In the genomic region with DNA sequence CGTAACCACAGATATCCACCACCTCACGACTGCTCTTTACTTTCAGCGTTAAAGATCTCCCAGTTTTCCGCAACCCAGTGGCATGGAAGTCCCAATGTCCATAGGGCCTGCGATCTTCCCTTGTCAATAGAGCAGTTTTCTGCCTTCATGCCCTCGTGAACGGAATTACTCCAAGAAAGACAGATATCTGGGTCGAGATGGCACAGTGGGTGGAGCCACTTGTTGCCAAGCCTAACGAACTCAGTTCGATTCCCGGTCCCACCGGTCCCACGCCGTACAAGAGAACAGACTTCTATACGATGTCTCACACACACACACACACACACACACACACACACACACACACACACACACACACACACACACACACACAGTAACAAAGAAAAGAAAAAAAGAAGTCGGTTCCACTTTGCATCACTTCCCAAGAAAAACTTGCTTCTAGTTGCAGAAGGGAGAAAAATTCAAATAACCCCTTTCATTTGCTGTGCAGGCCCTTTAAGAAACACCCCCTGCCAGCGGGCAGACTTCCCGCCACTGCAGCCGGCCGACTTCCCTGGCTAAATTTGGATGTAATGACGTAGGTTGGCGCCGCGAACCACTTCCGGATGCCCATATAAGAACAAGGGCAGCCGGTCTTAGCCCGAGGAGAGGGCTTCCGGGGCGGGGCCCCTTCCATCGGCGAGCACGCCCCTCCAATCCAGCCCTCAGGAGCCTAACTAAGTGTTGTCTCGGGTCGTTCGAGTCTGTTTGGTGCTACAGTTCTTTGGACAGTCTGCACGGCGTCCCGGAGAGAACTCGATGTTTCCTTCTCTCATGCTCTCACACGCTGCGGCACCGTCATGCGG, we compare ENCODE assay signal across 8 mouse cellular contexts. TPM values are rescaled to one million over a fixed set of nuclear protein-coding genes. Genes with fewer than 3 reads are reported as not detected.
A peak's percentile ranks its signal among the peaks of the same experiment; 100 is the strongest.
DNase-seq lines count a peak whose midpoint lies in the region; ATAC-seq and TF ChIP-seq lines count a peak whose summit lies in the region.

No protein-coding gene starts in this region.

- TF ChIP-seq CTCF in bone marrow macrophage, adult 2 months (IDR thresholded peaks at IDR 0.05; ENCODE audit: low read depth, low read length): no peak
- no peak for TF ChIP-seq CTCF in embryonic fibroblast, embryonic 13.5 days (IDR thresholded peaks at IDR 0.05; ENCODE audit: borderline replicate concordance, insufficient read depth, low read length)
- no peak for TF ChIP-seq CTCF in liver, adult 2 months (IDR thresholded peaks at IDR 0.05; ENCODE audit: low read depth, low read length)

- 3% methylated on average over 43 of the region's 43 CpGs for WGBS in heart, embryonic 10.5 days
- 3% methylated on average over 43 of the region's 43 CpGs for WGBS in kidney, embryonic 16.5 days
- WGBS in liver, adult 2 months: 2% methylated on average over 43 of the region's 43 CpGs

- H3K27me3 ChIP-seq in heart, embryonic 10.5 days (ENCODE audit: insufficient read depth, poor library complexity, severe bottlenecking): no peaks in the 10 kb centered on the region
- H3K27me3 ChIP-seq in kidney, embryonic 16.5 days (ENCODE audit: insufficient read depth, low read length): no peaks in the 10 kb centered on the region
- H3K27me3 ChIP-seq in liver, adult 2 months (ENCODE audit: control insufficient read depth, insufficient read depth, low read length): no peaks in the 10 kb centered on the region
- H3K27me3 ChIP-seq in myocyte (ENCODE audit: control insufficient read depth, insufficient read depth, insufficient read length): no peaks in the 10 kb centered on the region
- no peaks in the 10 kb centered on the region for H3K27me3 ChIP-seq in splenic B cell, adult 2 months (ENCODE audit: control insufficient read depth, insufficient read depth, low read length, poor library complexity, severe bottlenecking)

- H3K4me1 ChIP-seq in bone marrow macrophage, adult 2 months (ENCODE audit: control insufficient read depth, insufficient read depth, low read length): peaks cover 18% of the 10 kb centered on the region
- H3K4me1 ChIP-seq in embryonic fibroblast, embryonic 13.5 days (ENCODE audit: control insufficient read depth, insufficient read depth, low read length): no peaks in the 10 kb centered on the region
- peaks cover 37% of the 10 kb centered on the region for H3K4me1 ChIP-seq in heart, embryonic 10.5 days
- peaks cover 26% of the 10 kb centered on the region for H3K4me1 ChIP-seq in kidney, embryonic 16.5 days (ENCODE audit: insufficient read depth, low read length)
- H3K4me1 ChIP-seq in liver, adult 2 months (ENCODE audit: control insufficient read depth, insufficient read depth, low read length): peaks cover 8% of the 10 kb centered on the region

- H3K4me2 ChIP-seq in kidney, embryonic 16.5 days (replicated peaks; ENCODE audit: low read depth, low read length): peak overlapping the region; percentile 72
- peak overlapping the region; percentile 92 for H3K4me2 ChIP-seq in myocyte (ENCODE audit: low read depth)

- 0 out of 2 replicates have a peak, but pooled peaks cover 7% of the 10 kb centered on the region for H3K79me2 ChIP-seq in liver, adult 2 months (ENCODE audit: control insufficient read depth, insufficient read depth, low read length)
- H3K79me2 ChIP-seq in myocyte (ENCODE audit: control insufficient read depth, insufficient read depth): peaks cover 21% of the 10 kb centered on the region

- H3K36me3 ChIP-seq in heart, embryonic 10.5 days: peaks cover 3% of the 10 kb centered on the region; the same call in 1 of the 2 replicates
- 0 out of 2 replicates have a peak, but pooled peaks cover 5% of the 10 kb centered on the region for H3K36me3 ChIP-seq in kidney, embryonic 16.5 days (ENCODE audit: insufficient read depth, low read length)
- no peaks in the 10 kb centered on the region for H3K36me3 ChIP-seq in liver, adult 2 months (ENCODE audit: control insufficient read depth, insufficient read depth, low read length)
- no peaks in the 10 kb centered on the region for H3K36me3 ChIP-seq in myocyte (ENCODE audit: control insufficient read depth, insufficient read depth)
- no peaks in the 10 kb centered on the region; the same call in none of the 2 replicates for H3K36me3 ChIP-seq in splenic B cell, adult 2 months (ENCODE audit: control insufficient read depth, insufficient read depth, low read length, poor library complexity, severe bottlenecking)

- H3K9me3 ChIP-seq in heart, embryonic 10.5 days: no peaks in the 10 kb centered on the region
- no peaks in the 10 kb centered on the region for H3K9me3 ChIP-seq in kidney, embryonic 16.5 days (ENCODE audit: low read length)

- H3K27ac ChIP-seq in bone marrow macrophage, adult 2 months (ENCODE audit: insufficient read depth, low read depth, low read length): peak overlapping the region; percentile 89
- H3K27ac ChIP-seq in embryonic fibroblast, embryonic 13.5 days (ENCODE audit: insufficient read depth, low read length): peak overlapping the region; percentile 82
- peak overlapping the region; percentile 97 for H3K27ac ChIP-seq in heart, embryonic 10.5 days
- peak overlapping the region; percentile 97 for H3K27ac ChIP-seq in kidney, embryonic 16.5 days (ENCODE audit: low read length)
- H3K27ac ChIP-seq in liver, adult 2 months (replicated peaks; ENCODE audit: insufficient read depth, low read depth, low read length): peak overlapping the region; percentile 78

- peak; percentile 99 for DNase-seq in A20 (ENCODE audit: low read depth, low spot score)
- peak; percentile 99 for DNase-seq in heart, embryonic 10.5 days (ENCODE audit: low spot score)
- DNase-seq in liver, adult 2 months (ENCODE audit: extremely low read depth, low read depth, low spot score): peak; percentile 91
- peak; percentile 97 for DNase-seq in splenic B cell, adult 2 months (ENCODE audit: low read depth, low spot score)

- peak overlapping the region; percentile 81 for H3K4me3 ChIP-seq in bone marrow macrophage, adult 2 months (ENCODE audit: insufficient read depth, low read length)
- peak overlapping the region; percentile 71 for H3K4me3 ChIP-seq in embryonic fibroblast, embryonic 13.5 days (ENCODE audit: insufficient read depth, low read length)
- H3K4me3 ChIP-seq in heart, embryonic 10.5 days: peak overlapping the region; percentile 92
- H3K4me3 ChIP-seq in kidney, embryonic 16.5 days (ENCODE audit: low read length): peak overlapping the region; percentile 80
- peak overlapping the region; percentile 69 for H3K4me3 ChIP-seq in liver, adult 2 months (ENCODE audit: insufficient read depth, low read depth, low read length)
- peak overlapping the region; percentile 99 for H3K4me3 ChIP-seq in myocyte

- ATAC-seq in kidney, embryonic 16.5 days (ENCODE audit: low FRiP score, low TSS enrichment): peak; percentile 85

- H3K9ac ChIP-seq in kidney, embryonic 16.5 days (replicated peaks; ENCODE audit: low read length): peak overlapping the region; percentile 82
- peak overlapping the region; percentile 78 for H3K9ac ChIP-seq in liver, adult 2 months (ENCODE audit: low read depth, low read length)

- H3ac ChIP-seq in myocyte (ENCODE audit: control insufficient read depth, insufficient read length): peak overlapping the region; percentile 22

- TF ChIP-seq POLR2A in bone marrow macrophage, adult 2 months (IDR thresholded peaks at IDR 0.05; ENCODE audit: borderline replicate concordance, low read depth, low read length): peak; percentile 23; the same call in 1 of the 2 replicates
- TF ChIP-seq POLR2A in embryonic fibroblast, embryonic 13.5 days (IDR thresholded peaks at IDR 0.05; ENCODE audit: low read depth, low read length): peak; percentile 99
- peak; percentile 77 for TF ChIP-seq POLR2A in liver, adult 2 months (IDR thresholded peaks at IDR 0.05; ENCODE audit: extremely low read depth, insufficient read depth, low read length)
- TF ChIP-seq POLR2A in myocyte (IDR thresholded peaks at IDR 0.05; ENCODE audit: insufficient read length, low read depth): peak; percentile 96

RNA-seq across cellular contexts. Expression of a gene that starts 1.1 kb away (rescaled TPM):
- 23.3 and 24.7 TPM in 2 replicates for polyA plus RNA-seq in bone marrow macrophage, adult 2 months (2012; ENCODE audit: insufficient read depth, insufficient read length, missing spikeins)
- 38.2 and 38.6 TPM in 2 replicates for polyA plus RNA-seq in embryonic fibroblast, embryonic 13.5 days (2011; ENCODE audit: insufficient read length, low read depth, missing spikeins)
- polyA plus RNA-seq in heart, embryonic 10.5 days (2016; fragmentation: Nextera tagmentation; extraction: Ambion mirVana): 71.6 and 103 TPM in 2 replicates
- polyA plus RNA-seq in kidney, embryonic 16.5 days (2015; fragmentation: Nextera tagmentation; extraction: Ambion mirVana): 73.5 and 78.0 TPM in 2 replicates
- total RNA-seq in liver, adult 2 months (2014; rRNA removed): 13.1 and 15.6 TPM in 2 replicates
- 12.0 and 12.6 TPM in 2 replicates for polyA plus RNA-seq in liver, adult 2 months (2012; rRNA removed)
- 75.7 TPM for polyA plus RNA-seq in myocyte (2012; fragmentation: generic; extraction: Trizol)

RNA-seq across cellular contexts. Expression of a gene that starts 22.4 kb away (rescaled TPM):
- polyA plus RNA-seq in bone marrow macrophage, adult 2 months (2012; ENCODE audit: insufficient read depth, insufficient read length, missing spikeins): 46.8 and 58.4 TPM in 2 replicates
- 80.2 and 86.7 TPM in 2 replicates for polyA plus RNA-seq in embryonic fibroblast, embryonic 13.5 days (2011; ENCODE audit: insufficient read length, low read depth, missing spikeins)
- 59.8 and 64.6 TPM in 2 replicates for polyA plus RNA-seq in heart, embryonic 10.5 days (2016; fragmentation: Nextera tagmentation; extraction: Ambion mirVana)
- 81.5 and 82.9 TPM in 2 replicates for polyA plus RNA-seq in kidney, embryonic 16.5 days (2015; fragmentation: Nextera tagmentation; extraction: Ambion mirVana)
- 20.7 and 27.3 TPM in 2 replicates for total RNA-seq in liver, adult 2 months (2014; rRNA removed)
- 44.6 and 58.6 TPM in 2 replicates for polyA plus RNA-seq in liver, adult 2 months (2012; rRNA removed)
- polyA plus RNA-seq in myocyte (2012; fragmentation: generic; extraction: Trizol): 94.4 TPM

RNA-seq across cellular contexts. Expression of a gene that starts 24.0 kb away (rescaled TPM):
- 30.8 and 35.2 TPM in 2 replicates for polyA plus RNA-seq in bone marrow macrophage, adult 2 months (2012; ENCODE audit: insufficient read depth, insufficient read length, missing spikeins)
- 47.2 and 54.9 TPM in 2 replicates for polyA plus RNA-seq in embryonic fibroblast, embryonic 13.5 days (2011; ENCODE audit: insufficient read length, low read depth, missing spikeins)
- polyA plus RNA-seq in heart, embryonic 10.5 days (2016; fragmentation: Nextera tagmentation; extraction: Ambion mirVana): 22.2 and 25.0 TPM in 2 replicates
- polyA plus RNA-seq in kidney, embryonic 16.5 days (2015; fragmentation: Nextera tagmentation; extraction: Ambion mirVana): 22.5 and 26.7 TPM in 2 replicates
- total RNA-seq in liver, adult 2 months (2014; rRNA removed): 5.3 and 8.0 TPM in 2 replicates
- 31.0 and 32.6 TPM in 2 replicates for polyA plus RNA-seq in liver, adult 2 months (2012; rRNA removed)
- 56.1 TPM for polyA plus RNA-seq in myocyte (2012; fragmentation: generic; extraction: Trizol)

RNA-seq across cellular contexts. Expression of a gene that starts 37.6 kb away (rescaled TPM):
- polyA plus RNA-seq in bone marrow macrophage, adult 2 months (2012; ENCODE audit: insufficient read depth, insufficient read length, missing spikeins): 91.9 and 102 TPM in 2 replicates
- polyA plus RNA-seq in embryonic fibroblast, embryonic 13.5 days (2011; ENCODE audit: insufficient read length, low read depth, missing spikeins): not detected in 2 replicates
- 18.5 and 19.3 TPM in 2 replicates for polyA plus RNA-seq in heart, embryonic 10.5 days (2016; fragmentation: Nextera tagmentation; extraction: Ambion mirVana)
- 7.9 and 8.1 TPM in 2 replicates for polyA plus RNA-seq in kidney, embryonic 16.5 days (2015; fragmentation: Nextera tagmentation; extraction: Ambion mirVana)
- 0.18 and 0.47 TPM in 2 replicates for total RNA-seq in liver, adult 2 months (2014; rRNA removed)
- polyA plus RNA-seq in liver, adult 2 months (2012; rRNA removed): 0.71 and 1.3 TPM in 2 replicates
- polyA plus RNA-seq in myocyte (2012; fragmentation: generic; extraction: Trizol): not detected

RNA-seq across cellular contexts. Expression of a gene that starts 59.1 kb away (rescaled TPM):
- 1.0 and 1.1 TPM in 2 replicates for polyA plus RNA-seq in bone marrow macrophage, adult 2 months (2012; ENCODE audit: insufficient read depth, insufficient read length, missing spikeins)
- 0.74 TPM in 1 of 2 replicates, not detected in the other for polyA plus RNA-seq in embryonic fibroblast, embryonic 13.5 days (2011; ENCODE audit: insufficient read length, low read depth, missing spikeins)
- 2.1 and 3.2 TPM in 2 replicates for polyA plus RNA-seq in heart, embryonic 10.5 days (2016; fragmentation: Nextera tagmentation; extraction: Ambion mirVana)
- 2.3 and 2.8 TPM in 2 replicates for polyA plus RNA-seq in kidney, embryonic 16.5 days (2015; fragmentation: Nextera tagmentation; extraction: Ambion mirVana)
- total RNA-seq in liver, adult 2 months (2014; rRNA removed): not detected in 2 replicates
- 0.19 TPM in 1 of 2 replicates, not detected in the other for polyA plus RNA-seq in liver, adult 2 months (2012; rRNA removed)
- polyA plus RNA-seq in myocyte (2012; fragmentation: generic; extraction: Trizol): 9.4 TPM

Comparison
In these comparisons a context has a peak if more than half of its experiments do, and no peak if none do; other contexts are left out.
1. Peak in every context shown above with its lines: DNase-seq, ATAC-seq, H3K4me3 ChIP-seq and H3K27ac ChIP-seq.
2. POLR2A ChIP-seq: peak in every context shown above with its lines; median percentile 99 in embryonic fibroblast, embryonic 13.5 days; 96 in myocyte; 77 in liver, adult 2 months; 23 in bone marrow macrophage, adult 2 months.